Mouse (Mus musculus) ES-Bruce4 (cell line): ENCODE measurements around the gene Slc2a1.

Experiments used
- CTCF ChIP-seq: IDR thresholded peaks from one replicate; pipeline ENCODE4 v1.8.1; 2011; ENCODE audit warnings: low read depth, low read length
- EP300 ChIP-seq: IDR thresholded peaks from 2 replicates; pipeline ENCODE4 v1.6.1; 2011; ENCODE audit warnings: low read depth, low read length; ENCODE audit not compliant: insufficient read depth
- POLR2A ChIP-seq: IDR thresholded peaks from one replicate; pipeline ENCODE4 v1.8.1; 2011; ENCODE audit warnings: low read length; ENCODE audit not compliant: insufficient read depth

- TF ChIP-seq CTCF (no peak), EP300 (no peak), POLR2A (no peak)
Observed at GRCm38 (mm10) chr4:119172919-119173650, 64.6 kb downstream of the Slc2a1 start.
